Mouse (Mus musculus): ENCODE measurements around the gene Dusp16. TPM values are rescaled to one million over a fixed set of nuclear protein-coding genes. Genes with fewer than 3 reads are reported as not detected.

Gene Dusp16
- polyA plus RNA-seq, 1 experiment, result 4.8 TPM

- Histone ChIP-seq H3K27me3 (ENCODE audit: control insufficient read depth, insufficient read depth, insufficient read length) (no peaks in the 10 kb centered on the region), H3K36me3 (ENCODE audit: control insufficient read depth, insufficient read depth) (no peaks in the 10 kb centered on the region), H3ac (ENCODE audit: control insufficient read depth, insufficient read length) (no peak overlapping the region), H3K4me3 (no peak overlapping the region), H3K4me2 (ENCODE audit: low read depth) (peak overlapping the region; percentile 47), H3K79me2 (ENCODE audit: control insufficient read depth, insufficient read depth) (peaks cover 27% of the 10 kb centered on the region)
- TF ChIP-seq MYOD1 (IDR thresholded peaks at IDR 0.05; ENCODE audit: control insufficient read depth in 1 of 3, insufficient read length in 2 of 3, low read depth in 2 of 3), result no peak
- TF ChIP-seq MYOG (IDR thresholded peaks at IDR 0.05; ENCODE audit: control insufficient read depth in 1 of 3, insufficient read depth in 1 of 3, insufficient read length in 2 of 3, low read depth in 2 of 3), result no peak
- TF ChIP-seq TCF12 (IDR thresholded peaks at IDR 0.05; ENCODE audit: insufficient read depth, poor library complexity, severe bottlenecking), result no peak
- no peak for TF ChIP-seq POLR2AphosphoS2 (IDR thresholded peaks at IDR 0.05; ENCODE audit: insufficient read length, low read depth)
- no peak for TF ChIP-seq SRF (IDR thresholded peaks at IDR 0.05; ENCODE audit: control insufficient read depth, insufficient read length, low read depth)
- TF ChIP-seq POLR2A (IDR thresholded peaks at IDR 0.05; ENCODE audit: insufficient read length, low read depth), result no peak
- no peak for TF ChIP-seq TCF3 (IDR thresholded peaks at IDR 0.05; ENCODE audit: insufficient read length, low read depth)
- TF ChIP-seq USF1 (IDR thresholded peaks at IDR 0.05; ENCODE audit: low read depth), result no peak
- no peak for TF ChIP-seq CEBPB (IDR thresholded peaks at IDR 0.05; ENCODE audit: insufficient read depth, poor library complexity, severe bottlenecking)
- TF ChIP-seq E2F4 (IDR thresholded peaks at IDR 0.05; ENCODE audit: insufficient read depth), result no peak
- TF ChIP-seq MAX (IDR thresholded peaks at IDR 0.05; ENCODE audit: low read depth), result no peak
- no peak for TF ChIP-seq REST (IDR thresholded peaks at IDR 0.05; ENCODE audit: insufficient read depth, insufficient read length)
Measured at GRCm38 (mm10) chr6:134793911-134794520, 1.6 kb upstream of the Dusp16 start.

GRCm38 (mm10) chr6:134793046-134793806 lies 801 bp upstream of the Dusp16 start:
- Histone ChIP-seq H3K36me3 (ENCODE audit: control insufficient read depth, insufficient read depth) (no peaks in the 10 kb centered on the region), H3K4me2 (ENCODE audit: low read depth) (peak overlapping the region; percentile 60), H3K4me3 (peak overlapping the region; percentile 73), H3ac (ENCODE audit: control insufficient read depth, insufficient read length) (no peak overlapping the region), H3K79me2 (ENCODE audit: control insufficient read depth, insufficient read depth) (peaks cover 31% of the 10 kb centered on the region), H3K27me3 (ENCODE audit: control insufficient read depth, insufficient read depth, insufficient read length) (no peaks in the 10 kb centered on the region)
- TF ChIP-seq POLR2AphosphoS2 (IDR thresholded peaks at IDR 0.05; ENCODE audit: insufficient read length, low read depth), result no peak
- no peak for TF ChIP-seq SRF (IDR thresholded peaks at IDR 0.05; ENCODE audit: control insufficient read depth, insufficient read length, low read depth)
- TF ChIP-seq CEBPB (IDR thresholded peaks at IDR 0.05; ENCODE audit: insufficient read depth, poor library complexity, severe bottlenecking), result no peak
- no peak for TF ChIP-seq REST (IDR thresholded peaks at IDR 0.05; ENCODE audit: insufficient read depth, insufficient read length)
- TF ChIP-seq E2F4 (IDR thresholded peaks at IDR 0.05; ENCODE audit: insufficient read depth), result no peak
- TF ChIP-seq USF1 (IDR thresholded peaks at IDR 0.05; ENCODE audit: low read depth), result no peak
- TF ChIP-seq MAX (IDR thresholded peaks at IDR 0.05; ENCODE audit: low read depth), result no peak
- no peak for TF ChIP-seq MYOG (IDR thresholded peaks at IDR 0.05; ENCODE audit: control insufficient read depth in 1 of 3, insufficient read depth in 1 of 3, insufficient read length in 2 of 3, low read depth in 2 of 3)
- TF ChIP-seq MYOD1 (IDR thresholded peaks at IDR 0.05; ENCODE audit: control insufficient read depth in 1 of 3, insufficient read length in 2 of 3, low read depth in 2 of 3), result no peak
- no peak for TF ChIP-seq POLR2A (IDR thresholded peaks at IDR 0.05; ENCODE audit: insufficient read length, low read depth)
- no peak for TF ChIP-seq TCF12 (IDR thresholded peaks at IDR 0.05; ENCODE audit: insufficient read depth, poor library complexity, severe bottlenecking)
- TF ChIP-seq TCF3 (IDR thresholded peaks at IDR 0.05; ENCODE audit: insufficient read length, low read depth), result no peak

DNA sequence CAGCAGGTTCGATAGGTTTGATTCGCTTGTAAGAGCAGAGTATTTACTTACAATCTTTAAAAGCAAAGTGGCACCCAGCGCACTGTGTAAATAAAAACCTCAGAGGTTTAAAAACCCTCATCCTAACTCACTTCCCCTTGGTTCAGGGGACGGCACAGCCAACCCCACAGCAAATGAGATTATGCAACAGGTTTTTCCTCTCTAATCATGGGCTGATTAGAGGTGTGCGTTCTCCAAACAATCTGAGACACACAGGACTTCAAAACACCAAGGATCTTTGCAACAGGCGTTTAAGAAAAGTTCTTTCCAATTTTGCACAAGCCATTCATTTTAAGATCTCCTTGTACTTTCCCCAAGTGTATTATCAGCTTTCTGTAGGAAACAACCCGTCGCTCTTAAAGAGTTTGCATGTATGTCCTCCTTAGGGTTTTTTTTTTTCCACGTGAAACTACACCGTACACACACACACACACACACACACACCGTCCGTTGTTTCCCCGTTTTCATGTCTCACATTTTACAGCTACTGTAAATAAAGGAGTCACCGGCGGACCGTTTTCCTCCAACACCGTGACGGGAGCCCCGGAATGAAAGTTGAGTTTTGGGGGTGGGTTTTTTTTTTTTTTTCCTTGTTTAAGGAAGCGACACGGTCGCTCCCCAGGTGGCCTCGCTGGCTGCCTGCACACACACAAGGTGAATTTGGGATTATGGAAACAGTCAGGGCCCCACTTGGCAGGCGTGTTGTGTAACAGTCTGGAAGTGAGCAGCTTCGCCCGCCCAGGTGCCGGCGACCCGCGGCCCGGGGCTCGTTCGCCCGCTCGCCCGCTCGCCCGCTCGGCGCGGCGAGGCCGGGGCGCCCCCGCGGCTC lies 940 bp downstream of the Dusp16 start:
- H3K27me3 ChIP-seq (ENCODE audit: control insufficient read depth, insufficient read depth, insufficient read length), result no peaks in the 10 kb centered on the region
- H3K4me3 ChIP-seq, result peak overlapping the region; percentile 73
- no peaks in the 10 kb centered on the region for H3K36me3 ChIP-seq (ENCODE audit: control insufficient read depth, insufficient read depth)
- 0 out of 2 replicates have a peak, but pooled peaks have one; percentile 15 for TF ChIP-seq CEBPB (IDR thresholded peaks at IDR 0.05; ENCODE audit: insufficient read depth, poor library complexity, severe bottlenecking)
- TF ChIP-seq E2F4 (IDR thresholded peaks at IDR 0.05; ENCODE audit: insufficient read depth), result no peak
- peak overlapping the region; percentile 88 for H3K4me2 ChIP-seq (ENCODE audit: low read depth)
- peaks cover 41% of the 10 kb centered on the region for H3K79me2 ChIP-seq (ENCODE audit: control insufficient read depth, insufficient read depth)
- peak overlapping the region; percentile 59 for H3ac ChIP-seq (ENCODE audit: control insufficient read depth, insufficient read length)

- Histone ChIP-seq H3K36me3 (ENCODE audit: control insufficient read depth, insufficient read depth) (no peaks in the 10 kb centered on the region), H3K27me3 (ENCODE audit: control insufficient read depth, insufficient read depth, insufficient read length) (no peaks in the 10 kb centered on the region), H3K4me3 (no peak overlapping the region), H3ac (ENCODE audit: control insufficient read depth, insufficient read length) (no peak overlapping the region), H3K79me2 (ENCODE audit: control insufficient read depth, insufficient read depth) (peaks cover 64% of the 10 kb centered on the region), H3K4me2 (ENCODE audit: low read depth) (no peak overlapping the region)
- TF ChIP-seq TCF12 (IDR thresholded peaks at IDR 0.05; ENCODE audit: insufficient read depth, poor library complexity, severe bottlenecking), result no peak
- no peak for TF ChIP-seq USF1 (IDR thresholded peaks at IDR 0.05; ENCODE audit: low read depth)
- no peak for TF ChIP-seq MYOD1 (IDR thresholded peaks at IDR 0.05; ENCODE audit: control insufficient read depth in 1 of 3, insufficient read length in 2 of 3, low read depth in 2 of 3)
- TF ChIP-seq MAX (IDR thresholded peaks at IDR 0.05; ENCODE audit: low read depth), result no peak
Measured at GRCm38 (mm10) chr6:134789100-134789499, 3.3 kb downstream of the Dusp16 start.
